Mouse (Mus musculus) intestine, embryonic 14.5 days (tissue): ENCODE data around the gene Txn2. TPM values are rescaled to one million over a fixed set of nuclear protein-coding genes. Genes with fewer than 3 reads are reported as not detected.

ENCODE experiments used
- ATAC-seq: fragments of 200-750 bp; cut with Nextera tagmentation; replicated peaks from 2 replicates; pipeline ENCODE4 v1.8.0; 2017; ENCODE audit warnings: low read depth, moderate number of reproducible peaks, moderate TSS enrichment, moderate library complexity; ENCODE audit not compliant: low FRiP score, low TSS enrichment
- DNase-seq: peaks from one replicate; pipeline ENCODE4 v3.0.0-alpha.2; 2018; ENCODE audit warnings: low spot score
- H3K27ac ChIP-seq: fragments of 300-500 bp; sonication (generic); 2 replicates; pipeline ENCODE4 v1.5.1; 2014; ENCODE audit warnings: low read depth, mild to moderate bottlenecking, control low read depth
- H3K27me3 ChIP-seq: fragments of 300-500 bp; sonication (generic); replicated peaks from 2 replicates; pipeline ENCODE4 v1.6.1; 2014; ENCODE audit warnings: low read length, control low read depth; ENCODE audit not compliant: control insufficient read depth, insufficient read depth
- H3K36me3 ChIP-seq: fragments of 300-500 bp; sonication (generic); 2 replicates; pipeline ENCODE4 v1.6.1; 2014; ENCODE audit warnings: low read length, control low read depth; ENCODE audit not compliant: control insufficient read depth, insufficient read depth
- H3K4me1 ChIP-seq: fragments of 300-500 bp; sonication (generic); replicated peaks from 2 replicates; pipeline ENCODE4 v1.6.1; 2014; ENCODE audit warnings: low read length, control low read depth, mixed read lengths; ENCODE audit not compliant: control insufficient read depth, insufficient read depth
- H3K4me2 ChIP-seq: fragments of 300-500 bp; sonication (generic); 2 replicates; pipeline ENCODE4 v1.6.1; 2014; ENCODE audit warnings: low read length
- H3K4me3 ChIP-seq: fragments of 300-500 bp; sonication (generic); 2 replicates; pipeline ENCODE4 v1.5.1; 2014; ENCODE audit warnings: low read depth, low read length, control low read depth, mixed read lengths
- H3K9ac ChIP-seq: fragments of 300-500 bp; sonication (generic); 2 replicates; pipeline ENCODE4 v1.6.1; 2014; ENCODE audit warnings: mild to moderate bottlenecking, low read length
- H3K9me3 ChIP-seq: fragments of 300-500 bp; sonication (generic); 2 replicates; pipeline ENCODE4 v1.6.1; 2016; ENCODE audit warnings: low read length, control low read depth; ENCODE audit not compliant: control insufficient read depth
- WGBS: fragments of 180-500 bp; shearing (Covaris S2); extraction: QIAGEN DNeasy Blood & Tissue Kit; methylation state at CpG from one replicate; pipeline ENCODE4 v1.1.7; 2014; 5-methylcytosine and 5-hydroxymethylcytosine counted together
- polyA plus RNA-seq: library from polyadenylated mRNA; unstranded; fragments of >200 nt; fragmentation: Nextera tagmentation; extraction: Ambion mirVana; gene quantifications from 2 replicates; pipeline ENCODE4 v1.2.1, GENCODE M21; 2014

The Txn2 gene
- polyA plus RNA-seq = 324 and 325 TPM in 2 replicates

DNA sequence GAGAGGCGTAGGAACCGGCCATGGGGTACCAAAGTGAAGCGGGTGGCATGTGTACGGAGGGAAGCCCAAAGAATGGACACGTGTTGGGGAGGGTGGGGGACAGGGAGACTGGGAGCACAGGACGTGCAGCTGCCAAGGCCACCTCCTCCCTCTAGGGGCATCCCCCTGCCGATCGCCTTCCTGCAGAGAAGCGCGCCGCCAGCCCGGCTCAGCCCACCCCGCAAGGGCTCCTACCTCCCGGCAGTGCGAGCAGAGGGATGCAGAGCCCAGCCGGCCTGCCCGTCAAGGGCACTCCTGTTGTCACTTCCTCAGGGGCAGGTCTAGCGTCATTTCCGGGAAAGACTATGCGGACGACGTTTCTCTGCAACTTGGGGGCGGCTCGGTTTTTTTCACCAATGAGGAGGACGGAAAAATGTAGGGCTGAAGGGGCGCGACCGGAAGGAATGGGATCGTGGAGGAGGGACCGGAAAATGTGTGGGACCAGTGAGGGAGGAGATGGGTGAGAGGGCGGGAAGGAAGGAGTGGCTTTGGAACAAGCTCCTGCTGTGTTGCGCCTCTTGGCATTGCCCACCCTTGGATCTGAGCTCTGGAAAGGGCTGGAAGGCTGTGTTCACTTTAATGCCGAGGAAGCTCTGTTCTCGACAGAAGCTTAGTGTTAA, at the start of gene Txn2:
Txn2 (minus strand) TSS at position 334 of the 659 bp plus-strand sequence.
- Histone ChIP-seq H3K4me1 (peaks cover 6% of the 10 kb centered on the region; the same call in 1 of the 2 replicates), H3K27me3 (no peaks in the 10 kb centered on the region), H3K9me3 (no peaks in the 10 kb centered on the region), H3K27ac (peak within 1 kb of the TSS; percentile 75), H3K4me2 (peak within 1 kb of the TSS; percentile 73), H3K4me3 (peak within 1 kb of the TSS; percentile 73), H3K36me3 (peaks cover 29% of the 10 kb centered on the region), H3K9ac (peak within 1 kb of the TSS; percentile 71)
- WGBS = 0% methylated on average over 34 of the region's 34 CpGs
- peak; percentile 94 for ATAC-seq
- peak; percentile 96 for DNase-seq

DNA sequence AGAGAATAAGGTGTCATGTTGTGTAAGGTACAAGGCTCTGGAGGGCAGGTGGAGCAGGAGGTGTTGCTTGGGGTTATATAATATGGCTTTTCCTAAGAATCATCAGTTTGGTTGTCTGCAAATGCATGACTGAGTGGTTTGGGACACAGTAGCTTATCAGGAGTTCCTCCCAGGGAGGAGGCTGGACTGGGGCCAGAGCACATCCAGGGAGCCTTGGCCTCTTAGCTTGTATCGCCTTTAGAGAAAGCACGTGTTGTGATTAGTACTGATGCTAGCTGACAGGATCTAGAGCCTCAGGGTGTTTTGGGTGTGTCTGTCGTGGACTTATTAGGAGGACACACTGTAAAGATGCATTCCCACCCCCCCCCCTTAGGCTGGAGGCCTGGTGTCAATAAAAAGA, 48.9 kb upstream of the Txn2 start:
- 0 out of 2 replicates have a peak, but pooled peaks cover 2% of the 10 kb centered on the region for H3K27me3 ChIP-seq
- 67% methylated on average over 3 of the region's 3 CpGs for WGBS
- H3K9me3 ChIP-seq = no peaks in the 10 kb centered on the region
- no peaks in the 10 kb centered on the region for H3K36me3 ChIP-seq
- H3K4me3 ChIP-seq = no peak overlapping the region
- no peak overlapping the region for H3K27ac ChIP-seq
- H3K4me1 ChIP-seq = no peaks in the 10 kb centered on the region
- no peak overlapping the region for H3K4me2 ChIP-seq
- H3K9ac ChIP-seq = no peak overlapping the region
- DNase-seq (no peak), ATAC-seq (no peak)

DNA sequence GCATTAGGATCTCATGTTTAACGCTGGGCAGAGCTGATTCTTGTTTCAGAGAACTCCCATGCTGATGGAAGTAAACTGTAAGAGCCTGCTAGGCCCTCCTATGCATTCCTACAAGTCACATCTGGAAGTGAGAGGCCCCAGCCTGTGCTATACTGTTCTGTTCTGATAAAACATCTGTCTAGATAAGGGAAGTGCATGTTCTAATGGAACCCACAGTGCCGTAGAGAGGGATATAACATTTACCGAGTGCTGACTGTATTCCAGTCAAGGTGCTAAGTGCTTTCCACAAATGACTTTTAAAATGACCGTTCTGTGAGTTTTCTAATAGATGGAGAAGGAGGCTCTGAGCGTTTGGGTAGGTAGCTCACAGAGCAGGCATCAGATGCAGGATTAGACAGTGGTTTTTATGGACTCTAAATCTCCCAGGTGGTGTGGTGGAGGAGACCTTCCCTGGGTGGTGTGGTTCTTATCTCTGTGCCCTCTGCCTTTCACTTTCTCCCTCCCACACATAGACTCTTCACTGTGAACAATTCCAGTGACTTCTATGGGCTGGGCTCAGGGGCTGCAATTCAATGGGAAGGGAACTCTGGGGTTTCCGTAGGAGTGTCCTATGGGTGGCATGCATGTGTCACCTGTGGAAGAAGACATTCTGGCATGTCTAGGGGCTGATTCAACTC, 45.5 kb upstream of the Txn2 start:
- Histone ChIP-seq H3K4me1 (peaks cover 6% of the 10 kb centered on the region), H3K27ac (no peak overlapping the region), H3K27me3 (no peaks in the 10 kb centered on the region), H3K36me3 (no peaks in the 10 kb centered on the region), H3K9me3 (no peaks in the 10 kb centered on the region), H3K4me3 (no peak overlapping the region), H3K4me2 (no peak overlapping the region), H3K9ac (no peak overlapping the region)
- WGBS = 75% methylated on average over 6 of the region's 6 CpGs
- ATAC-seq = no peak
- no peak for DNase-seq

DNA sequence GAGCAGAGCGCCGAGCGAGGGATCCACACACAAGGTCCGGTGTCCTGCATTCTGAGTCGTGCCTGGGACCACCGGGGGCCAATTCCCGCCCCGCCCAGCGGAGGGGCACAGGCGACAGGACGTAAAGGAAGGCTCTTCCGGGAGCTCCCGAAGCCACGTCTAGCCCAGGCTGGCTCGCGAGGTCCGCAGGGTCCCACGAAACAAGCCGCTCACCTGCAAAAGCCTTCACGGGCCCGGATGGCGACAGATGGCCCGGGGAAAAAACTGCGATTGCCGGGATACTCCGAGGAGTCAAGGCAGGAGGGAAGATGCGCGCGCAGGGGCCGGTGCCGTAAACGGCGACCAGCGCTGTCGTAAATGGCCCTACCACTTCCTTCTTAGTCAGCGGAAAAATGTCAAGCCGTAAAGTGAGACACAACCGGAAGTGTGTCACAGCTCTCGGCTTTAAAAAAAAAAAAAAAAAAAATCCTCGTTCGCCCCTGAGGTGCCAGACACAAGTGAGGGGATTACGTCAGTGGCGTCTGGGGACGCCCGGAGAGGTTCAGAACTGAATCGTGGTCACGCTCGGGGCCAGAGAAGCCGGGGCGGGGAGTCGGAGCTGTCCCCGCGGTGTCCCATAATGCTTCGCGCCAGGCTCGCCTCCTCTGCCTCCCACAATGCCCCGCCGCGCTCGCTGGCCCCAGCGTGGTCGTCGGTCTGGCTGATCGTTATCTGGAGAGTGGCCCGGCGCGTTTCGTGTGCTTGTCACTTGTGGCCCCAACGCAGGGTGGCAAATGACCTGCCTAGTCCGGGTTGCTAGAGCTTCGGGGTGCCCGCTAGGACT, 41.9 kb upstream of the Txn2 start, which contains the start of gene Eif3d:
Eif3d (minus strand) TSS at position 344 of the 823 bp plus-strand sequence.
- H3K4me1 ChIP-seq = peaks cover 9% of the 10 kb centered on the region
- peak within 1 kb of the TSS; percentile 100 for H3K27ac ChIP-seq
- no peaks in the 10 kb centered on the region for H3K9me3 ChIP-seq
- peak within 1 kb of the TSS; percentile 95 for H3K4me3 ChIP-seq
- peaks cover 32% of the 10 kb centered on the region for H3K36me3 ChIP-seq
- peak; percentile 98 for DNase-seq
- no peaks in the 10 kb centered on the region for H3K27me3 ChIP-seq
- WGBS = under 1% methylated on average over 72 of the region's 72 CpGs
- ATAC-seq = peak; percentile 86
- H3K4me2 ChIP-seq = peak within 1 kb of the TSS; percentile 99
- H3K9ac ChIP-seq = peak within 1 kb of the TSS; percentile 98

DNA sequence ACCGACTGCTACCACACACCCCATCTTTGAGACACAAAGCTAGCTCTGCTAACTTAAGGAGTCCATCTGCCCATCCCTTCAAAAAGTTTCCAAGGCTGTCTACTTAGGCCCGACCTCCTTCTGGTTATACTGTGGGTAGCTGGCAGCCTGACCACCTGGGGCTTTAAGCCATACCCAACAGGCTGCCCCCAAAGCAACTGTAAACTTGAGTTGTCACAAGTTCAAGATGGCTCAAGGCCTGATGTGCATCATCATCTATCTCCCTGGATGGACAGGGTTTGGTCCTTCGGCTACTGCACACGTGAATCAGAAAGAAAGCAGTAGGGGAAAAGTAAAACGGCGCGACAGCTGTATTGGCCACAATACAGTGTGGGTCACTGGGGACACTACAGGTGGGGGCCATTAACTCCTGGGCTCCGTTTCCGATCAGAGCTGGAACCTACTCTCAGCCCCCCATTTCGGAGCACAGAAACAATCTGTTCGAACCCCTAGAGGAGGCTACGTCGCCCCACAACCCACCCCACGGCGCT, 41.2 kb upstream of the Txn2 start:
- Histone ChIP-seq H3K4me3 (peak overlapping the region; percentile 95), H3K4me1 (peaks cover 9% of the 10 kb centered on the region), H3K4me2 (peak overlapping the region; percentile 99), H3K27me3 (no peaks in the 10 kb centered on the region), H3K27ac (peak overlapping the region; percentile 100), H3K36me3 (peaks cover 38% of the 10 kb centered on the region), H3K9me3 (no peaks in the 10 kb centered on the region), H3K9ac (peak overlapping the region; percentile 98)
- peak; percentile 57 for DNase-seq
- peak; percentile 51 for ATAC-seq
- WGBS = 3% methylated on average over 15 of the region's 15 CpGs

DNA sequence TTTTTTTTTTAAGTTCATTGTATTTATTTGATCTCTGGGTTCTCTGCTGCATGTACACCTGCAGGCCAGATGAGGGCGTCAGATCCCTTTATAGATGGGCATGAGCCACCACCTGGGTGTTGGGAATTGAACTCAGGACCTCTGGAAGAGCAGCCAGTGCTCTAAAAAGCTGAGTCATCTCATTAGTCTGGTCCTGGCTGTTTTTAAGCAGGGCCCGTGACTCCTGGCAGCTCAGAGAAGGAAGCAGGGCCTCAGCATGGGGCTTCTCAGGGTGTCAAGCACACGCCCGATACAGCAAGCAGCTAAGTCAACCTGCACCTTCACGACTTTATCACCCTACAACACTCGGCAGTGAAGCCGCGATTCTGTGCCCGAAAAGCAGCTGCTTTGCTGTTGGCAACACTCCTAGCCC, 36.3 kb upstream of the Txn2 start:
- peaks cover 9% of the 10 kb centered on the region for H3K4me1 ChIP-seq
- H3K4me2 ChIP-seq = no peak overlapping the region
- DNase-seq = no peak
- no peak for ATAC-seq
- H3K9ac ChIP-seq = no peak overlapping the region
- no peak overlapping the region for H3K4me3 ChIP-seq
- no peaks in the 10 kb centered on the region for H3K9me3 ChIP-seq
- H3K27ac ChIP-seq = no peak overlapping the region
- H3K36me3 ChIP-seq = peaks cover 87% of the 10 kb centered on the region
- WGBS = 85% methylated on average over 9 of the region's 9 CpGs
- no peaks in the 10 kb centered on the region for H3K27me3 ChIP-seq

DNA sequence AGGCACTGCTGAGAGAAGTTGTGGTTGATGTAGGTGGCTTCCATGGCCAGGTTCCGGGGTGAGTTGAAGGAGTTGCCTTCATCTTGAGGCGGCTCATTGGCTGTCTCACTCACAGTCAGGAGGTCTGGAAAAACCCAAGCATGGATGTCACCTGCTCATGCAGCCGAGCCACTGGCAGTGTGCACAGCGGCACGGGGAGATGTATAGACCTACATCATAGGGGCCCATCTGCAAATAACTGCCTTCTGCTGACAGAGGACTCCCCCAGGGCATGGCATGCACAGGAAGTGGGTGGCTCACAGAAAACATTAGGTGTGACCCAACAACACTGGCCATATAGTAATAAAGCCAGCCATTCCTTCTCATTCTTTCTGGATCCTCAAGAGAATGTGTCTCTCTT, 33.6 kb upstream of the Txn2 start:
- 92% methylated on average over 5 of the region's 5 CpGs for WGBS
- ATAC-seq = no peak
- no peaks in the 10 kb centered on the region for H3K27me3 ChIP-seq
- no peak for DNase-seq
- peaks cover 94% of the 10 kb centered on the region for H3K36me3 ChIP-seq
- H3K27ac ChIP-seq = no peak overlapping the region
- no peak overlapping the region for H3K9ac ChIP-seq
- H3K9me3 ChIP-seq = no peaks in the 10 kb centered on the region
- no peaks in the 10 kb centered on the region for H3K4me1 ChIP-seq
- no peak overlapping the region for H3K4me3 ChIP-seq
- no peak overlapping the region for H3K4me2 ChIP-seq

DNA sequence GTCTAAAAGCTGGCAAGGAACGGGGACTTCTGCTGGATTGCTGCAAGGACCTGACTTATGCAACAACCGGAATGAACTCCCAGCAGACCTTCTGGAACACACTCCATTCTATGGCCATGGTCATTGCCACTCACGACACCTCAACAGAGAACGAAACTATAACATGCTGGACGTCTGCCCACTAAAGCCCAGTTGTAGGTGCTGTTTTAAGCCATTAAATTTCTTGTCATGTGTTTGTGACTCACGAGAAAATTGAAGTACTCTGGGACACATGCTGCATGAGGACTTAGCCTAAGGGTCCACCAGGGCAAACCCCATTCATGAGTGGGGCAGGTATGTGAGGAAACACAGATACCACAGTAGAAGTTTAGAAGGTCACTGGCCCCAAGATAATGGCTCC, 31.9 kb upstream of the Txn2 start:
- Histone ChIP-seq H3K4me1 (peaks cover 6% of the 10 kb centered on the region; the same call in 1 of the 2 replicates), H3K27ac (no peak overlapping the region), H3K27me3 (peaks cover 7% of the 10 kb centered on the region), H3K9ac (no peak overlapping the region), H3K4me2 (no peak overlapping the region), H3K36me3 (peaks cover 76% of the 10 kb centered on the region), H3K9me3 (no peaks in the 10 kb centered on the region), H3K4me3 (no peak overlapping the region)
- DNase-seq (no peak), ATAC-seq (no peak)
- WGBS = 91% methylated on average over 6 of the region's 6 CpGs
